Mouse (Mus musculus) gonadal fat pad, adult 2 months (tissue): ENCODE measurements around the gene Ccdc8. TPM values are rescaled to one million over a fixed set of nuclear protein-coding genes. Genes with fewer than 3 reads are reported as not detected.

Experiments
- DNase-seq: peaks from one replicate; pipeline ENCODE4 v3.0.0-alpha.2; 2012; ENCODE audit warnings: low read depth
- polyA plus RNA-seq: library from polyadenylated mRNA; depleted of rRNA; stranded (reverse); fragments of >200 nt; gene quantifications from 2 replicates; pipeline ENCODE4 v1.2.3, GENCODE M21; 2012

Gene Ccdc8
- polyA plus RNA-seq, 1 experiment = 3.0 TPM

DNA sequence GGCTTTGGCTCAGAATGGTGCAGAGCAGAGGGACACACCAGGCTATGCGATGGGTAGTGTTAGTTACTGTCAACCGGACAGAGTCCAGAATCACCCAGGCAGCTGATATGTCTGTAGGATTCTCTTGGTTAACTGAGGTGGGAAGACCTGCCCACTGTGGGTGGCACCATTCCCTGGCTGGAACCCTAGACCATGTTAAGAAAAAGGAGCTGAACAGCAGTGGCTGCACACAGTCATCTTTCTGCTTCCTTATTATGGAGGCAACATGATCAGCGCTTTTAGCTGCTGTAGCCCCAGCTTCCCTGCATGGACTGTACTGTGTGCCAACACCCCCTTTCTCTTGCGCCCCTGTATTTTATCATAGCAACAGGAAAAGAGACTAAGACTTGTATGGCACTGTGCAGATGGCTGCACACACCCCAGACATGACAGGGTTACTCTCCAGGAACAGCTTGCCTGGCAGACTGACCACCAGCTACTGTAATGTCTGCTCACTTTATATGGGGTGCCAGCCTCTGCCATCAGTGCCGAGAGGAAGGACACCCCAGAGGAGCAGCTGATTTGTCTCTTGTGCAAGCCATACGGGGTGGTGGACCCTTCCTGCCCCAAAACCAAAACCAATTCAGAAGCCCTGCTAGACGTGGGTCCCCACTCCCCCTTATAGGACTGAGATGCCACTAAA, 19.5 kb downstream of the Ccdc8 start:
- DNase-seq = no peak

DNA sequence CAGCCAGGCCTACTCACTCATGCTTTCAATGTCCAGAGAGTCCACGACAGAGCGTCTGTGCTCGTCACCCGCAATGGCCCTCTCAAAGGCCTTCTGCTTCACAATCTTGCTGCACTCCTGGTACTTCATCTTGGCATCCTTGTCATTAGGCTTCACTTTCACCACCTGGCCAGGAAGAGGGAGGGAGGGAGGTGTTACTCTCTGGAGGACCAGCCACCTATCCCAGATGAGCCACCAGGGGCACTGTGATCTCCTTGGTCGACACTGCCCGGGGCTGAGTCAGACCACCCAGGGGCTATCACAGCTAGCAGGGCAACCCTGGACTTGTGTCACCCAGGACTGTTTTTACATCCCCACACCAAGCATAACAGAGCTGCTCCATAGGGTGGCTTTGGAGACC, 22.9 kb downstream of the Ccdc8 start:
- DNase-seq = no peak

DNA sequence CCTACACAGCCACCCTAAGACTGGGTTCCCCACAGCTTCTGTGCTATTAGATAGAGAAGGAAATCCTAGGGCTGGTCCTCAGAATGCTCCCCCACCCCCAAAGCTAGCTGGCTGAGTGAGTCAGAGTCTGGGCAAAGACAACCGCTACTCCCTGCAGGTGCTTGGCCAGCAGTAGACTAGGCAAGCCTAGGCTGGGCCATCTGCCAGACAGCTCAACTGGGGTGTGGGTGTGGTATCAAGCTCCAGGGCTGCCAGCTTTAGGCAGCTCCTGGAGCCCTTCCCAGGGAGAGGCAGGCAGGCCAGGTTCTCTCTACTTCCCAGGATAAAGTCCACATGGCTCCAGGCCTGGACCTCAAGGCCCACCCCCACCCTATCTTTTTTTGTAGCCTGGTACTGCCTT, 24.5 kb downstream of the Ccdc8 start:
- peak; percentile 83 for DNase-seq

DNA sequence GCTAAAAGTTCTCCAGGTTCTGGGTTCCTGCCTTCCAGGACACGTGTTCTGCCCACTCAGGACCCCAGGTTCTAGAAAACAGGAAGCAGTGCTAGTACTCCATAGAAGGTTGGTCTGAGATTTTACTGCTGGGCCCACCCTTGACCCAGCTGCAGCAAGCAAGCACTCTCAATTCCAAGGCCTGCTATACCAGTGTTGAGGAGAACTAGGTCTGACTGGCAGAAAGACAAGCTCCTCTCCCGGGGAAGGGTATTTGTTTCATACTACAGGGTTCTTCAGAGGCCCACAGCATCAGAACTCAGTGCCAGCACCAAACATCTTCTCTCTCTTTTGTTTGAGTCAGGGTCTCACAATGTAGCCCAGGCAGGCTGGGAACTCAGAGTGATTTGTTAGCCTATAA, 25.4 kb downstream of the Ccdc8 start:
- DNase-seq = no peak

DNA sequence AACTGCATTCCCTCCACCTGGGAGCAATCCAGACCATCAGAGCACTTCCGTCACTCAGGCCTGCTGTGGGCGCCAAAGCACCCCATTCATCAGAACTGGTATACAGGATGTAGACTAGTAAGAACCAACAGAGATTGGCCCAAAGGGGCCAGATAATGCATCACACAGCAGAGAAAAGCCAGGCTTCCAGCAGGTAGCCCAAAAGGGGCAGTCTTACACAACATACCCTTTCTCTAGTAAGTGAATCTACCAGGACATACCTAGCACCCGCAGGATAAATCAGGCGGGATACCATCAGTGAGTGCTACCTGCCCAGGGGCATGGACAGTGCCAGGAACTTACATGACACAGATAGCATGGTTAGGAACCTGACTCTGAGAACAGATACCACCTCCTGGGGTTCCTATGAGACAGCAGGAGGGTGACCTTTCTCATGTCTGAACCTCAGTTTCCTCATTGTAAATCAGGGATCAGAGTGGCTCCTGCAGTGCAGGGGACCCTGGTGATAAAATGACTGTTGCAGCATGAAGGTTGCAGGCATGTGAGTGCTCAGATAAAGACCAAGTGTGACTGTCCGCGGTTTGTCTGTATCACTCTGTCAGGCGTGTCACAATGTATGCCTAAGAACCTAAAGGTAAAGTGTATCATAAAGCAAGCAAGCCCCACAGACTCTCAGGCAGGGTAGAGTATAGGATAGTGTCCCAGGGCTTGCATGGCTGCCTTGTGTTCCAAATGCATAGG, 27.1 kb downstream of the Ccdc8 start:
- no peak for DNase-seq

DNA sequence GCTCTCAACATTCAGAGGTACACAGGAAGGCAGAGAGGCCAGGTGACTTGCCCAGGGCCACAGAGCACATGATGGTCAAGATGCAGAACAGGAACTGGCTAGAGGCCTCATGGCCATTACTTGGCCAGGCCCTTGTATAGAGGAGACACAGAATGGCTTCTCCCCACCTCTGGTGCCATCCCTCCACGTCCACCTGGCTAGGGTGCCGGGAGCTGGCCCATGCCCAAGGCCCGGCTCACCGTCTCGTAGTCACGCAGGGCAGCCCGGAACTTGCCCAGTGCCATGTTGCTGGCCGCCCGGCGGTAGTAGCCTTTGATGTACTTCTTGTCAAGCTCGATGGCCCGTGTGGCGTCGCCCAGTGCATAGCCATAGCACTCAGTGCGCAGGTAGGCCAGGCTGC, 29.7 kb downstream of the Ccdc8 start:
- DNase-seq = no peak

DNA sequence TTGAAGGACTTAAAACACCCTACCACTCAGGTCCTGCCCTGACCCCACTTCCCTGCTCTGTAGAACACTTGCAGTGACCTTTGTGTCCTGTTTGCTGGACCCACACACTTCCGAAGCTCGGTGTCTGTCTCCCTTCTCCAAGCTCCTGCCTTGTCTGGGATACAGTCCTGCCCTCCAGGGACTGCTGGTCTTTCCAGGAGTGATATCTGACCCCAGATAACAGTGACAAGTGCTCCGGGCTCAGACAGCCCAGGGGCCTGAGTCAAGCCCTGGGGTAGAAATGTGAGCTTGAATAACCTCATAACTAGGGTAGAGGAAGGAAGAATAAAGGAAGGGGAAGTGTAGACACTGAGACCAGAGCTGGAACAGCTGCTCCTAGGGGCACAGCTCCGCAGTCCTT, 31.2 kb downstream of the Ccdc8 start:
- DNase-seq = no peak

DNA sequence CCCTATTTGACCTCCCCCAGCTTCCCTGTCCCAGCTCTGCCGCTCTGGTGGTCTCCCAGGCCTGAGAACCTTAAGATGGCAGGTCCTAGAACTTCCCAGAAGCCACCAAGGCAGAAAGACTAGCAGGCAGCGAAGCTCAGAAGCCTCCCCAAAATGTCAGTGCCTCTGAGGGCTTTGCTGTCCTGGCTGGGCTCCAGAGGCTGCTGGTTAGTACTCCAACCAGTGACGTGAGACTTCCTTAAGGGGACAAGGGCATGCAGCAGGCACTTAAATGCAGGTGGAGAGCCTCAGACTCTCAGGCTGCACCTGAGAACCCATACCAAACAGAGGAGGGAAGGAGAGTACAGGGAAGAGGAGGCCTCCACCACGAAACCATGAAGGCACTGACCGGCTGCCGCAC, 31.6 kb downstream of the Ccdc8 start:
- DNase-seq = no peak

DNA sequence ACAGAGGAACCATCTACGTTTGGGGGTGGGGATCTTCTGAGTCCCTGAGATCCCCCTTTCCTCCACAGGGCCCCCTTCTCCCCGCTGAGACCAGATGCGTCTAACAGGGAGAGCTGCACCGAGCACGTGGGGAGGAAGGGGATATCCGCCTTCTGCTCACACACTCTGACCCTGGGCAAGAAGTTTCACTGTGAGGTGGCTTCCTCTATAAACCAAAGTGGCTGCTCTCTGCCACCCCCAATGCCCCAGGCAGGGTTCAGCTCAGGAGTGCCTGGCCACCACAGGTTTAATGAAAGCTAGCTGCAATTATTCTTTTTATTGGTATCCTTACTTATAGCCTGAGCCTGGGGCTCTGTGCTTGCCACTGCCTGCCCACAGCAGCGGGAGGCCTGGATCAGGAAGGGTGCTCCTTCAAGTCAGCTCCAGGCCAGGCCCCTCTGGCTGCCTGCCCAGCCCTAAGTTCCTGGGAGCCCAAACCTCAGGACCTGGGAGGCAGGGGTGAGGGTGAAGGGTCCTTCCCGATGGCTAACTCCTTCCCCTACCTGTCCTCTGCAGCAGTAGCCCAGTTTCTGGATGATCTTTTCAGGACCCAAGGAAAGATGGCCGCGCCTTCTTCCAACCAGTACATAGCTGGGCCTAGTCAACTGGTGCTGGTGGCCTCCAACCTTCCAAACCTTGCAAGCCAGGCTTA, 32.5 kb downstream of the Ccdc8 start:
- DNase-seq = no peak

DNA sequence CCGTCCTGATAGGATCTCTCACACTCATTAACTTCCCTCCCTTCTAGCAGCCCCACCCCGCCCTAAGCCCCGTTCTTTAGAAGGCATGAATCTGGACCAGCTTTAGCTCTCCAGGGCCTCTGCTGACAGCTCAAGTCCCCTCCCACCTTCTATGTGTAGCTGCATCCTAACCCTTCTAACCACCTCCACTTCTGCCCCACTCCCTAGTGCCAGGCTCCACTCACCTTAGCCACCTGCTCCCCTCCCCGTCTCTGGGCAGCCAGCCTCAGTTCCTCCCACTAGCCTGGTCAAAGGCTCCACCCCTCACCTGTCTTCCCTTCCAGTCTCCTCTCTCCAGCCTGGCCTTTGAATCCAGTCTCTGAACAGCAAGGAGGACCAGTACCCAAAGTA, 33.0 kb downstream of the Ccdc8 start:
- DNase-seq = peak; percentile 61

DNA sequence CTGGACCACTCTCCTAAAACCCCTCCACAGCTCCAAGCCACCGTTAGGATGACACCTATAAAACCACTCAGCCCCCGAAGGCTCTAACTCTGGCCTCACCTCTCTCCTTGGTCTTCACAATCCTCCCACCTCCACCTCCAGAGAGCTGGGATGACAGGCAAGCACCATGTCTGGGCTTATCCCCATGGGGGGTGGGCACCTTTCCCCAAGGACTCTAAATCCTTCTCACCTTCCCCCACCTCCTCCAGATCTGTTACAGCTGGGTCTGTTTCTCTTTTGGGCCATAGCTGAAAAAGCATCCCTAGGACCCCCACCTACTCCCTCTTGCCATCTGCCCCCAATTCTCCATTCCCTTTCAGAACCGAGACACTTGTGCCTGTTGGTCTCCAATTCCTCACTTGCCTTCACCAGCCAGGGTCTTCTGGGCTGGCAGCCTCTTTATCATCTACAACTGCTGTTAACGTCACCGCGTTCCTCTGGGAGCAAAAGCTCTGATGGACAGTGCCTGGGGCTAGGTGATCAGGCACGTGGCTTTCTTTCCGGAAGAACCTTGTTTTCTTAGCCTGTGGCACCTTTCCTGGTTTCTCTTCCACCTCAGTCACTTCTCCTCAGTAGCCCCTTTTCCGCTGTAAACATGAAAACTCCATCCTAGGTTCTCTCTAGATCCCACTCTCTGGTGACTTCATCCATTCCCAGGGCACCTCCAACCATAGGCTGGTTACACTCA, 33.6 kb downstream of the Ccdc8 start:
- DNase-seq = no peak

DNA sequence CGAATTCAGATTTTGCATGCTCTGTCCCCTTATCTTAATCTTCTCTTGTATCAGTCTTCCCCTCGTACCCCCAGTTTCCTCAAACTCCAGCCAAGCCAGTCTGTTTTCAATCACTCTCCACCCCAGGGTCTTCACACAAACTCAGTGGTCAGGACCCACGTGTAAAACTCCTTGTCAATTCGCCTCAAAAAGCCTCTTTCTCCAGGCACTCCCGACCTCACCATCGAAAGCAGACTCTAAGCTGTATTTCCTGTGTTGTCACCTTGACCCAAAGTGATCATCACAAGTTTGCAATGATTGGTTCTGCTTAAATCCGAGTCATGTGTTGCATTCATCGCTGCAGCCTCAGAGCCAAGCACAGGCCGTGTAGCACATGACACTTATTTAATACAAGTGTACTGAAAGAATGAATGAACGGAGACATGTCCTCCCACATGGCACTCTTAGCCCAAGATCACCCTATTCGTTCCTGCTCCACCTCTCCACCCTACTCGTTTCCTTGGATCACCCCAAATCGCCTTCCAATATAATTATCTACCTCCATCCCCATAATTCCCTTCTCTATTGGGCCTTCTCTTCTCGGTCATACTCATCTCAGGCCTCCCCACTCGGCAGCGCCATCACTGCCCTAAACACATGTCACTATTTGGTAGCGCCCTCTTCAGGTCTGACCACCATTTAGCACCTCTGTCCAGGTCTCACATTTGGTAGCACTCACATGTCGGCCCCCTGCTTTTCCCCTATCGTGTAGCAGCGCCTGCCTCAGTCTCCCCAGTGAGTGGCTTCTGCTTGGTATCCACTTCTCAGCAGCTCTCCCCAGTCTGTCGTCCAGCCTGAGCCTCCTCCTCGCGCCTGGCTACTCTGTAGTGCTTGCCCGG, 34.4 kb downstream of the Ccdc8 start:
- no peak for DNase-seq

DNA sequence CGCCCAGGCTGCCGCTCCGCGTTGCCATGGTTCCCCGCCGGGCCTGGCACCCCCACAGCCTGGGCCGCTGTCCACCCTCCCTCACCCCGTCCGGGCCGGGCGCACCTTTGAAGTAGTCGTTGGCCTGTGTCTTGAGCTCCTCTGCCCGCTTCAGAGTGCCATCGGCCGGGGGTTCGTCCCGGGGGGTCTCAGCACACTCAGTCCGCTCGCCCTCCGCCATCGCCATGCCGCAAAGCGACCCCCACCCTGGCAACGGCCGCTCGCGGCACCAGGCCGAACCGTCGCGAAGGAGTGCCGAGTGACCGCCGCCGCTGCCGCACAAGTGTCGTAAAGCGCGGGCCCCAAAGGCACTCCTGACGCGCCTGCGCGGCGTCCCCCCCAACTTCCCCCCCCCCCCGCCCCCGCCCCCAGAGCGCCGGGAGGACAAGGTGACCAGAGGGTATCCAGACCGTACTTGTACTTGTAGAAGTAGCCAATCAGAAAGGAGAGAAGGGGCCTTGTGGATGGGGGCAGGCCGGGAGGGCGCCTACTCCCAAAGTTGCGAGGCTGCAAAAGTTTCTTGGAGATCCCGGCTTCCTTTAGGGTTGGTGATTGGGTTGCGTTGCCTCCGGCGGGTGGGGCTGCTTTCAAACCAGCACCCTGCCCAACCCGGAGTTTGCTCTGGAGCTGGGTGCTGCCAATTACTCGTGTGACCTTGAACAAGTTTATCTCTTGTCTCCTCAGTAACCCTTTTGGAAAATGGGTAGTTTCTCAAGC, 35.3 kb downstream of the Ccdc8 start, which contains the start of gene Ppp5c:
Gene Ppp5c, minus strand, starts transcription at position 337 of the 756 bp plus-strand sequence.
- no peak for DNase-seq

DNA sequence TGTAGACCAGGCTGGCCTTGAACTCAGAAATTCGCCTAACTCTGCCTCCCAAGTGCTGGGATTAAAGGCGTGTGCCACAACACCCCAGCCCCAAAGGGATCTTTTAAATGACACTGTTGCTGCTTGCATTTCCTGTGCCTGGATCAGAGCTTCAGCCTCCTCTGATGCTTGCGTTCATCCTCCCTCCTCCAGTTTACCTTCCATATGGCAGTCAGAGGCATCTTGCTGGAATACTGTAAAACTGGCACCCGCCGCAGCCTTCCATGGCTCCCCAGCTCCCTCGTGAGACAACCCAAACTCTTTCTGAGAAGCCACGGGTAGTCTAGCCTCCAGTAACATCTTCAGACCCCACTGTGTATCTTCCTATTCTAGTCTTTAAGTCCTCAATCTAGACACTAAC, 36.4 kb downstream of the Ccdc8 start:
- no peak for DNase-seq

DNA sequence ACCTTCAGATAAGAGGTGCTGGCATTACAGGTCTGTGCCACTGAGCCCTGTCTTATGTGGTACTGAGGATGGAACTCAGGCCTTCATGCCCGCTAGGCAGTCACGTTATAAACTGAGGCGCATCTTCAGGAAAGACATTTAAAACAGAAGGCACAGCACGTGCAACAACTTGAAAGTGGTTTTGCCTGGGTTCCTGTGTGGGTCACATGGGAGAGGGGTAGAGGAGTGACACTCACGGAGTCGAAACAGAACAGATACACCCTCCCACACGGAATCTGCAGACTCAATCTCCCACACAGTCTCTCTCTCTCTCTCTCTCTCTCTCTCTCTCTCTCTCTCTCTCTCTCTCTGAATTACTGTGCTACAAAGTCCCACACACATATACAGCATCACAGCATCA, 37.7 kb downstream of the Ccdc8 start:
- no peak for DNase-seq

DNA sequence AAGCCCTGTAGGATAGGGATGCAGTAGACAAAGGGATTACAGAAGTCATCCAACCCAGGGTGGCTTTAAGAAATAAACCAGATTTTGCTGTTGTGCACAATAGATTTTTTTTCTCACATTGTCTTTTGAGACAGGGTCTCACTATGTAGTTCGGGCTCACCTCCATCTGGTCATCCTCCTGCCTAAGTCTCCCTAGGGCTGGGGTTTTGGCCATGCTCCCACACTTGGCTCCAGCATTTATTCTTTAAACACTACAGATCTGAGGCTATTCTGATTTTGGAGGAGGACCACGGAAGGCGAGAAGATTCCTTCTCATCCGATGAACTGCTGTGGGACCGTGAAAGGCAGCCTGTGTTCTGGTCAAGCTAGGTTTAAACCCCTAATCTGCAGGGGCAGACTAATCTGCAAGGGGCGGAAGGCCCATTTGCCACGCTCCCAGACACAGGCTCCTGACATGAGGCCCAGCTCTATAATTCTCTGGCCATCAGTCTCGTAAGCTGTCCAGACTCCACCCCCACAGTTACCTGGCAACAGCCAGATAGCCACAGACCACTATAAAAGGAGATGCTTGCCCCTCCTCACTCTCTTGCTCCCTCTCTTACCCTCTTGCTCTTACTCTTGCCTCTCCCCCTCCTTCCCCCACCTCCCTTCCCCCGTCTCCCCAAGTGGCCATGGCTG, 45.6 kb downstream of the Ccdc8 start:
- DNase-seq = no peak

DNA sequence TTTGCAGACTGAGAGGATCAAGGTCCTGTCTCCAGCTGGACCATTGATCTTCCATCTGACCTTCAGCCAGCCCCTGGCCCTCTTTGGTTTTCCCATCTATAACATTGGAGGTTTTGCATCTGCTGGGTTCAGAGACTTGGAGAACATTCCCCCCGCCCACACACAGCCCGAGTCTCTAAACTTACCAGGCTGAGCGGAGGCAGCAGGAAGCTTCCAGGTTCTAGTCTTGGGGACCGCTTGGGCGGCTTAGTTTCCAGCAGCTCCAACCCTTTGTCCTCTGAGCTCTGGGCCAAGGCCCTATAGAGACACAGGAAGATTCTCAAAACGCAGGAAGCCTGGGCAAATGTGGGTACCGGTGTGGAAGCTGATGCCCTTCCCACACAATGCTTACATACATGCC, 46.9 kb downstream of the Ccdc8 start:
- no peak for DNase-seq

DNA sequence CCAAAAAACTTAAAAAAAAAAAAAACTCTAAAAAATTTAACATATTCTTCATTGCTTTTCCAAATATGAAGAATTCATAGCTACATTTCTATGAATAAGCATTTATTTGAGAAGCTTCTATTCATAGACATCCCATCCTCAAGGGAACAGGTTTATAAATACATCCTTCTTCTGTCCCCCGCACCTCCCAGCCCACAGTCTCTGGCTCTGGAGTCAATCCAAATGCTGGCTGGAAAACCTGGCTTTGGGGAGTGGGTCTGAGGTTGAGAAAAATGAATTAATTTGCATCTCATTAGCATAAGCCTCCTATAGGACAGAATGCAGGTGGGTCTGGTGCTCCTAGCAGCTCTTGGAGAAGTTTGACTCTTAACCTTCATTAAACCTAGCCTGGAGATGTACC, 53.2 kb downstream of the Ccdc8 start:
- DNase-seq = no peak
